Mouse (Mus musculus): ENCODE results near the gene Strn4.
A peak's percentile ranks its signal among the peaks of the same experiment; 100 is the strongest.

Strn4 gene

GRCm38 (mm10) chr7:16815351-16815941 is at the start of gene Strn4:
Gene Strn4 (plus strand): TSS chr7:16815889.
- DNase-seq (ENCODE audit: low read depth, low spot score) = peak; percentile 71

- no peak for DNase-seq (ENCODE audit: low read depth, low spot score)
Measured at GRCm38 (mm10) chr7:16766443-16766842, 49.2 kb upstream of the Strn4 start.

- DNase-seq (ENCODE audit: low read depth, low spot score) = no peak
Measured at GRCm38 (mm10) chr7:16775888-16776287, 39.8 kb upstream of the Strn4 start.

- no peak for DNase-seq (ENCODE audit: low read depth, low spot score)
Measured at GRCm38 (mm10) chr7:16780076-16780475, 35.6 kb upstream of the Strn4 start.

GRCm38 (mm10) chr7:16780825-16781554 is 34.7 kb upstream of the Strn4 start, which contains the start of gene Slc1a5:
Gene Slc1a5 (plus strand): TSS chr7:16781340.
- peak; percentile 64 for DNase-seq (ENCODE audit: low read depth, low spot score)

GRCm38 (mm10) chr7:16781555-16781815 is 34.2 kb upstream of the Strn4 start:
- no peak for DNase-seq (ENCODE audit: low read depth, low spot score)

GRCm38 (mm10) chr7:16781816-16782554 is 33.7 kb upstream of the Strn4 start:
- no peak for DNase-seq (ENCODE audit: low read depth, low spot score)

GRCm38 (mm10) chr7:16782555-16783125 is 33.0 kb upstream of the Strn4 start:
- DNase-seq (ENCODE audit: low read depth, low spot score) = no peak

GRCm38 (mm10) chr7:16783224-16783688 is 32.4 kb upstream of the Strn4 start:
- DNase-seq (ENCODE audit: low read depth, low spot score) = no peak

- DNase-seq (ENCODE audit: low read depth, low spot score) = no peak
Measured at GRCm38 (mm10) chr7:16783758-16784415, 31.8 kb upstream of the Strn4 start.

- no peak for DNase-seq (ENCODE audit: low read depth, low spot score)
Measured at GRCm38 (mm10) chr7:16784498-16784976, 31.2 kb upstream of the Strn4 start.

GRCm38 (mm10) chr7:16785541-16786083 is 30.1 kb upstream of the Strn4 start:
- DNase-seq (ENCODE audit: low read depth, low spot score) = no peak

GRCm38 (mm10) chr7:16792316-16792715 is 23.4 kb upstream of the Strn4 start:
- no peak for DNase-seq (ENCODE audit: low read depth, low spot score)

GRCm38 (mm10) chr7:16793010-16793725 is 22.5 kb upstream of the Strn4 start:
- no peak for DNase-seq (ENCODE audit: low read depth, low spot score)

- no peak for DNase-seq (ENCODE audit: low read depth, low spot score)
Measured at GRCm38 (mm10) chr7:16794886-16795285, 20.8 kb upstream of the Strn4 start.

- no peak for DNase-seq (ENCODE audit: low read depth, low spot score)
Measured at GRCm38 (mm10) chr7:16804409-16805028, 11.2 kb upstream of the Strn4 start.

- DNase-seq (ENCODE audit: low read depth, low spot score) = no peak
Measured at GRCm38 (mm10) chr7:16807936-16808335, 7.8 kb upstream of the Strn4 start.

GRCm38 (mm10) chr7:16808647-16809046 is 7.0 kb upstream of the Strn4 start:
- no peak for DNase-seq (ENCODE audit: low read depth, low spot score)

- DNase-seq (ENCODE audit: low read depth, low spot score) = no peak
Measured at GRCm38 (mm10) chr7:16809739-16810138, 6.0 kb upstream of the Strn4 start.

- DNase-seq (ENCODE audit: low read depth, low spot score) = no peak
Measured at GRCm38 (mm10) chr7:16810399-16810919, 5.2 kb upstream of the Strn4 start.
